Mouse (Mus musculus): Measurements from ENCODE around the gene Lrrc43.

GRCm38 (mm10) chr5:123508921-123509320, 19.8 kb downstream of the Lrrc43 start:
- TF ChIP-seq CTCF (conservative IDR thresholded peaks at IDR 0.05; ENCODE audit: low read length), result no peak
- no peak for TF ChIP-seq POU5F1 (IDR thresholded peaks at IDR 0.05; ENCODE audit: borderline replicate concordance, low read length)
- no peak for TF ChIP-seq NANOG (IDR thresholded peaks at IDR 0.05; ENCODE audit: borderline replicate concordance, low read length)

All from E14TG2a.4 (cell line).